Mouse (Mus musculus) C2C12 (cell line): Measurements from ENCODE around the gene Spopl.

Experiments used
- CEBPB ChIP-seq: IDR thresholded peaks from one replicate; pipeline ENCODE4 v1.6.1; 2011; ENCODE audit warnings: low read depth, mild to moderate bottlenecking, control low read depth, moderate library complexity
- CTCF ChIP-seq: IDR thresholded peaks from one replicate; pipeline ENCODE4 v1.5.1; 2011; ENCODE audit not compliant: control insufficient read depth, insufficient read depth, insufficient read length
- MAX ChIP-seq: IDR thresholded peaks from one replicate; pipeline ENCODE4 v1.6.1; 2011; ENCODE audit warnings: mild to moderate bottlenecking, control low read depth
- MYOG ChIP-seq: IDR thresholded peaks from one replicate; pipeline ENCODE4 v1.6.1; 2011; ENCODE audit not compliant: control insufficient read depth, insufficient read length; ENCODE audit errors: extremely low read depth
- USF1 ChIP-seq: IDR thresholded peaks from one replicate; pipeline ENCODE4 v1.6.1; 2011; ENCODE audit warnings: low read depth, mild to moderate bottlenecking, control low read depth, moderate library complexity

DNA sequence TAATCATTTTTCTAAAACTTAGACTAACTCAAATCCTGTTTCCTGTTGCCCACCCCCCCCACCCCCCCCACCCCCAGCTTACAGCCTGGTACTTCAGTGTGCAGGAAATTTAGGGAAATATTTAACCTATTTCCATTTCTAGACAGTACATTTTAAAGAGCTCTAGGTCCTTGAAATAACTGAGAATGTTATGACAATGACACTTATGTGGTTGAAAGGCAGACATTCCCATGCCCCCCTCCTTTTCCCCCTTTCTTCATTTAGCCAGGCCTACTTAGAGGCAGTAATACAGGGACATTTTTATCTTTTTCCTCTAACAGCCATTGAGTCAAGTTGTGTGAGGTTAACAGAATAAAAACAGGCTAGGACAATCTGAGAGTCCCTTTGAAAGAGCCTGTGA is 46.1 kb upstream of the Spopl start:
- TF ChIP-seq CEBPB (no peak), CTCF (no peak), USF1 (no peak), MAX (no peak), MYOG (no peak)
